Mouse (Mus musculus): ENCODE data around the gene Prkcg.
A peak's percentile ranks its signal among the peaks of the same experiment; 100 is the strongest.

- peak; percentile 43 for TF ChIP-seq CTCF (IDR thresholded peaks at IDR 0.05; ENCODE audit: extremely low read depth, insufficient read depth, low read length)
- no peak for TF ChIP-seq POLR2A (IDR thresholded peaks at IDR 0.05; ENCODE audit: extremely low read depth, insufficient read depth, low read length)
Measured at GRCm38 (mm10) chr7:3262789-3263188, 26.2 kb upstream of the Prkcg start.

Measured in cortical plate, adult 2 months (tissue).